Mouse (Mus musculus) thymus, adult 2 months (tissue): Measurements from ENCODE around the gene Atp7b.

Source experiments
- CTCF ChIP-seq: fragments of 200-500 bp; IDR thresholded peaks from 2 replicates; pipeline ENCODE4 v1.5.1; 2012; ENCODE audit warnings: mild to moderate bottlenecking, control low read depth, low read length, moderate library complexity, borderline replicate concordance; ENCODE audit not compliant: control insufficient read depth, poor library complexity, insufficient read depth; ENCODE audit errors: extremely low read depth
- POLR2A ChIP-seq: fragments of 200-500 bp; IDR thresholded peaks from 2 replicates; pipeline ENCODE4 v1.6.1; 2012; ENCODE audit warnings: mild to moderate bottlenecking, low read length, control low read depth, moderate library complexity; ENCODE audit not compliant: control insufficient read depth, poor library complexity, insufficient read depth; ENCODE audit errors: extremely low read depth

DNA sequence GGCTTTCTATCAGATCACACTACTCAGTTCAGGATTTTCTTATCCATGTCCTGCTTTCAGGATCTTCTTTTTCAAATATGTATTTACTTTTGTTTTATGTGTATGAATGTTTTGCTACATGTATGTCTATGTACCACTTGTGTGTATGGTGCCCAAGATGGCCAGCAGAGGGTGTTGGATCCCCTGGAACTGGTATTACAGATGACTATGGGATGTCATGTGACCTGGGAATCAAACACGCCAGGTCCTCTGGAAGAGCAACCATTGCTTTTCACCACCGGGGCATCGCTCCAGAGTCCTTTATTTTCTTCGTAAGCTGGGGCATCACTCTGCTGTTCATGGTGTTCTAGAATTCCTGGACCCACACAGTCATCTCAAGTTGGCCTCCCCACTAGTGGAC, 29.1 kb upstream of the Atp7b start:
- no peak for TF ChIP-seq CTCF
- no peak for TF ChIP-seq POLR2A
